Mouse (Mus musculus): ENCODE results near the gene Ubr3. TPM values are rescaled to one million over a fixed set of nuclear protein-coding genes. Genes with fewer than 3 reads are reported as not detected.
"Not testable (repeated sequence)": the region's sequence is repeated elsewhere in the genome, so short reads cannot be mapped to it uniquely, and the experiment has no call there.

The Ubr3 gene
- polyA plus RNA-seq, 1 experiment from 2014 or later = 8.3 TPM

DNA sequence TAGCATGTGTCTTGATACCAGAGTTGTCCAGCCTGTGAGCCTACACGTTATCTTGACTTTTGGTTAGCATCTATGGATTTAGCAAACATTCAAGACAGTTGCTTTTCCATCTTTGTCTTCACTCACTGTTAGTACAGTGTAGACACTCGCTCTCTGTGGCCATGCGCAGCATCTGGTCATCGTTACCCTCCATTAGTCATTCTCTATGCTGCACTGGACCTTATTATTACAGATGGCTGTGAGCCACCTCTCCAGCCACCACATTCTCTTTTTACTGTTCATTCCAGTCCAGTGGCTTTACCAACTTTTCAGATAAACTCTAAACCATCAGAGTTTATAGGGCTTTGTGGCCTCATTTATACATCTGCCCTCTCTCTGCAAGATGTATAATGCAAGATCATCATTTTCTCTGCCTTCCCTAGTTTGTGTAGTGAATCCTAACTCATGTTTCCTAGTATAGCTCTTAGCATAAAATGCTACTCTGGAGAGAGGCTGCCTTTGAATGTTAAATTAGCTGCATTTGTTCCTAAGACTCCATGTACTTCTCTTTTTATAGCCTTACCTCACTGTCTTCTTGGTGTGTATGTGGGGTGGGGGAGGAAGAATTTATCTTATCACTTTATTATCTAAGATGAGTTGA is 44.5 kb downstream of the Ubr3 start:
- 0 out of 2 replicates have a peak, but pooled peaks cover 2% of the 10 kb centered on the region for H3K36me3 ChIP-seq (ENCODE audit: control insufficient read depth, insufficient read depth, low read length)
- H3K27ac ChIP-seq (ENCODE audit: low read length) = no peak overlapping the region
- H3K9ac ChIP-seq (ENCODE audit: low read depth, low read length) = no peak overlapping the region
- no peak overlapping the region for H3K4me3 ChIP-seq (ENCODE audit: low read length)
- H3K9me3 ChIP-seq (ENCODE audit: control insufficient read depth, low read length) = no peaks in the 10 kb centered on the region
- no peak overlapping the region for H3K4me2 ChIP-seq (ENCODE audit: low read depth, low read length)
- no peaks in the 10 kb centered on the region for H3K4me1 ChIP-seq (ENCODE audit: control insufficient read depth, insufficient read depth, low read length)
- 84% methylated on average over 4 of the region's 4 CpGs for WGBS
- no peak for ATAC-seq
- no peaks in the 10 kb centered on the region for H3K27me3 ChIP-seq (replicated peaks; ENCODE audit: control insufficient read depth, insufficient read depth, low read length)

DNA sequence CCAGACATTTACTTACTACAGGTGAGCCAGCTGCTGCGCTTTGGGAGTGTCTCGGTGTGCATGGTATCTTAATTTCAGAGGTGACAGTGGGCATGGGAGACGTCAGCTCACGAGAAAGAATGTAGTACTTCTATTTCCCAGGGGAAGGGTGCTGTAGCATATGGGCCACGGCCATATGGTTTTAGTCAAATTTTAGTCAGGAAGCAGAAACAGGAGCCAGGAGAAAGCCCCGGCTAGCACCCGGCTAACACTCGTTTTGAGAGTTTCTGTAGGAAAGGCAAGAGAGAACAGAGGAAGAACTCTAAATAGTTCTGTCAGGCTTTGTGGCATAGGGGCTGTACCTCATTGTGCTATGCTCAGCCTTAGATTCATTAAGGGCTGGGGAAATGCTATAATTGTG is 55.8 kb downstream of the Ubr3 start:
- 0 out of 2 replicates have a peak, but pooled peaks cover 5% of the 10 kb centered on the region for H3K36me3 ChIP-seq (ENCODE audit: control insufficient read depth, insufficient read depth, low read length)
- H3K4me2 ChIP-seq (ENCODE audit: low read depth, low read length) = no peak overlapping the region
- WGBS = 74% methylated on average over 8 of the region's 8 CpGs
- H3K27me3 ChIP-seq (replicated peaks; ENCODE audit: control insufficient read depth, insufficient read depth, low read length) = no peaks in the 10 kb centered on the region
- no peak for ATAC-seq
- no peak overlapping the region for H3K9ac ChIP-seq (ENCODE audit: low read depth, low read length)
- H3K4me1 ChIP-seq (ENCODE audit: control insufficient read depth, insufficient read depth, low read length) = no peaks in the 10 kb centered on the region
- no peak overlapping the region for H3K27ac ChIP-seq (ENCODE audit: low read length)
- no peak overlapping the region for H3K4me3 ChIP-seq (ENCODE audit: low read length)
- H3K9me3 ChIP-seq (ENCODE audit: control insufficient read depth, low read length) = no peaks in the 10 kb centered on the region

DNA sequence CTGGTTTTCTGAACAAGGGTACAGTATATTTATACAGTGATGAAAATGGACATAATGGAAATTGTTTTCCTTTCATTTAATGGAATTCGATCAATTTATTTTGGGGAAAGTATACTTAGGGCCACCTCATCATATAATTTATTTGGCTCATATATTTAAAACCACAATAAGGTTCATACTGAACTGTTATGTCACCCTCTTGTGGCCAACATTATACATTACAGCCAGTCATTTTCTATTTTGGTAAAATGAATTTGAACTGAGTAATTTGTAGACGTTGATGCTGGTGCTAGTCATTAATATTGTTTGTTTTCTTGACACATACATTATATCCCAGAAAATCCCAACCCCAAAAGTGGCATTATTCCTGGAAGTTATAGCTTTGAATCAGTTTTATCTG is 58.6 kb downstream of the Ubr3 start:
- Histone ChIP-seq H3K4me2 (ENCODE audit: low read depth, low read length) (no peak overlapping the region), H3K9ac (ENCODE audit: low read depth, low read length) (no peak overlapping the region), H3K36me3 (ENCODE audit: control insufficient read depth, insufficient read depth, low read length) (0 out of 2 replicates have a peak, but pooled peaks cover 2% of the 10 kb centered on the region), H3K4me3 (ENCODE audit: low read length) (no peak overlapping the region), H3K27ac (ENCODE audit: low read length) (no peak overlapping the region), H3K4me1 (ENCODE audit: control insufficient read depth, insufficient read depth, low read length) (no peaks in the 10 kb centered on the region), H3K9me3 (ENCODE audit: control insufficient read depth, low read length) (no peaks in the 10 kb centered on the region), H3K27me3 (replicated peaks; ENCODE audit: control insufficient read depth, insufficient read depth, low read length) (no peaks in the 10 kb centered on the region)
- ATAC-seq = no peak
- WGBS = 50% methylated on average over 2 of the region's 2 CpGs

GRCm38 (mm10) chr2:69957622-69958021 is 60.6 kb downstream of the Ubr3 start:
- H3K9me3 ChIP-seq (ENCODE audit: control insufficient read depth, low read length) = no peaks in the 10 kb centered on the region
- no peak overlapping the region for H3K4me2 ChIP-seq (ENCODE audit: low read depth, low read length)
- H3K36me3 ChIP-seq (ENCODE audit: control insufficient read depth, insufficient read depth, low read length) = 0 out of 2 replicates have a peak, but pooled peaks cover 2% of the 10 kb centered on the region
- no peak overlapping the region for H3K9ac ChIP-seq (ENCODE audit: low read depth, low read length)
- H3K4me1 ChIP-seq (ENCODE audit: control insufficient read depth, insufficient read depth, low read length) = no peaks in the 10 kb centered on the region
- no peak for ATAC-seq
- H3K4me3 ChIP-seq (ENCODE audit: low read length) = no peak overlapping the region
- no peak overlapping the region for H3K27ac ChIP-seq (ENCODE audit: low read length)
- H3K27me3 ChIP-seq (replicated peaks; ENCODE audit: control insufficient read depth, insufficient read depth, low read length) = no peaks in the 10 kb centered on the region
- WGBS = 84% methylated on average over 2 of the region's 2 CpGs

GRCm38 (mm10) chr2:69974896-69975295 is 77.8 kb downstream of the Ubr3 start:
- peaks cover 6% of the 10 kb centered on the region for H3K36me3 ChIP-seq (ENCODE audit: control insufficient read depth, insufficient read depth, low read length)
- no peak overlapping the region for H3K27ac ChIP-seq (ENCODE audit: low read length)
- no peak overlapping the region for H3K4me2 ChIP-seq (ENCODE audit: low read depth, low read length)
- WGBS = 98% methylated on average over 2 of the region's 2 CpGs
- H3K4me1 ChIP-seq (ENCODE audit: control insufficient read depth, insufficient read depth, low read length) = no peaks in the 10 kb centered on the region
- no peaks in the 10 kb centered on the region for H3K9me3 ChIP-seq (ENCODE audit: control insufficient read depth, low read length)
- no peak overlapping the region for H3K4me3 ChIP-seq (ENCODE audit: low read length)
- no peak for ATAC-seq
- no peak overlapping the region for H3K9ac ChIP-seq (ENCODE audit: low read depth, low read length)
- H3K27me3 ChIP-seq (replicated peaks; ENCODE audit: control insufficient read depth, insufficient read depth, low read length) = no peaks in the 10 kb centered on the region

- H3K4me1 ChIP-seq (ENCODE audit: control insufficient read depth, insufficient read depth, low read length) = no peaks in the 10 kb centered on the region
- 92% methylated on average over 6 of the region's 6 CpGs for WGBS
- H3K4me3 ChIP-seq (ENCODE audit: low read length) = no peak overlapping the region
- H3K27ac ChIP-seq (ENCODE audit: low read length) = no peak overlapping the region
- H3K9me3 ChIP-seq (ENCODE audit: control insufficient read depth, low read length) = no peaks in the 10 kb centered on the region
- no peak overlapping the region for H3K4me2 ChIP-seq (ENCODE audit: low read depth, low read length)
- 0 out of 2 replicates have a peak, but pooled peaks cover 6% of the 10 kb centered on the region for H3K36me3 ChIP-seq (ENCODE audit: control insufficient read depth, insufficient read depth, low read length)
- no peaks in the 10 kb centered on the region for H3K27me3 ChIP-seq (replicated peaks; ENCODE audit: control insufficient read depth, insufficient read depth, low read length)
- no peak overlapping the region for H3K9ac ChIP-seq (ENCODE audit: low read depth, low read length)
- ATAC-seq = no peak
Measured at GRCm38 (mm10) chr2:69989224-69989623, 92.2 kb downstream of the Ubr3 start.

GRCm38 (mm10) chr2:69990647-69991046 is 93.6 kb downstream of the Ubr3 start:
- Histone ChIP-seq H3K4me2 (ENCODE audit: low read depth, low read length) (no peak overlapping the region), H3K36me3 (ENCODE audit: control insufficient read depth, insufficient read depth, low read length) (0 out of 2 replicates have a peak, but pooled peaks cover 6% of the 10 kb centered on the region), H3K27me3 (replicated peaks; ENCODE audit: control insufficient read depth, insufficient read depth, low read length) (no peaks in the 10 kb centered on the region), H3K4me3 (ENCODE audit: low read length) (no peak overlapping the region), H3K27ac (ENCODE audit: low read length) (no peak overlapping the region), H3K4me1 (ENCODE audit: control insufficient read depth, insufficient read depth, low read length) (no peaks in the 10 kb centered on the region), H3K9me3 (ENCODE audit: control insufficient read depth, low read length) (no peaks in the 10 kb centered on the region), H3K9ac (ENCODE audit: low read depth, low read length) (no peak overlapping the region)
- no peak for ATAC-seq
- WGBS = 55% methylated on average over 2 of the region's 2 CpGs

DNA sequence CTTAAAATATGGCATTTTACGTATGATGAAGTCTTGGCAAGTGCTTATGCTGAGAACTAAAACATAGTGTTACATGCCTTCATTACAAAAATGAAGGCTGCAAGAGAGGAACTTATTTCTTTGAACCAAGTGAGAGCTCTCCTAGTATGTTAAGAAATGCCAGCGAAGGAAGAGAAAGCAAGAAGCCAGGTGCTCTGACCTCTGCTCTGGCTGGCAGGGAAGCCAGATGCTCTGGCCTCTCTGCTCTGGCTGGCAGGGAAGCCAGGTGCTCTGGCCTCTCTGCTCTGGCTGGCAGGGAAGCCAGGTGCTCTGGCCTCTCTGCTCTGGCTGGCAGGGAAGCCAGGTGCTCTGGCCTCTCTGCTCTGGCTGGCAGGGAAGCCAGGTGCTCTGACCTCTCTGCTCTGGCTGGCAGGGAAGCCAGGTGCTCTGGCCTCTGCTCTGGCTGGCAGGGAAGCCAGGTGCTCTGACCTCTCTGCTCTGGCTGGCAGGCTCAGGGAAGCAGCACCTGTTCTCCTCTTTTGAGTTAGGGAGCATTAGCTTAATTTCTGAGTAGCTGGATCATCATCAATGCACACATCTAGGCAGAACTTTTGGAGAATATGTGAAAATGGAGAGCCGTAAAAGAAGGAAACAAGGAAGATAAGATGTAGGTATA is 97.2 kb downstream of the Ubr3 start:
- not testable (repeated sequence) for ATAC-seq; H3K36me3 ChIP-seq (ENCODE audit: control insufficient read depth, insufficient read depth, low read length); H3K27ac ChIP-seq (ENCODE audit: low read length); H3K4me3 ChIP-seq (ENCODE audit: low read length); H3K4me2 ChIP-seq (ENCODE audit: low read depth, low read length); H3K9me3 ChIP-seq (ENCODE audit: control insufficient read depth, low read length); H3K9ac ChIP-seq (ENCODE audit: low read depth, low read length); H3K4me1 ChIP-seq (ENCODE audit: control insufficient read depth, insufficient read depth, low read length); H3K27me3 ChIP-seq (replicated peaks; ENCODE audit: control insufficient read depth, insufficient read depth, low read length)
- 85% methylated on average over 3 of the region's 3 CpGs for WGBS

DNA sequence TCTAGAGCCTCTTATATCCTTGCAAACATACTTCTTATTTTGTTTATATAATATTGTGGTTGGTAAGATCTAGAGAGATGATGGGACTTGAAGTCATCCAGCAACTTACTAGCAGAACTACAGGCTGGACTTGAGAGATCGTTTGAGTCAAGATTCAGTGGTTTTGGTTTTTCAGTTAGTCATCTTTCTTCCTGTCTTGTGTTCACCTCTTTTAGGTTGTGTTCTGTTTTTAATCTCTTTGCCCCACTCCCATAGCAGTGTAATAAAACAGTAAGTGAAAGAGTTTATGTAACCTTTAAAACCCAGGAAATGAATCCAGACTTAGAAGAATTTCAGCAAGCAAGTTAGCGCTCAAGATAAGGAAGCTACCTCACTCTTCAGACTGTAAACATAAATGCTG is 97.7 kb downstream of the Ubr3 start:
- no peak for ATAC-seq
- Histone ChIP-seq H3K36me3 (ENCODE audit: control insufficient read depth, insufficient read depth, low read length) (peaks cover 6% of the 10 kb centered on the region; the same call in 1 of the 2 replicates), H3K4me2 (ENCODE audit: low read depth, low read length) (no peak overlapping the region), H3K9ac (ENCODE audit: low read depth, low read length) (no peak overlapping the region), H3K4me3 (ENCODE audit: low read length) (no peak overlapping the region), H3K27ac (ENCODE audit: low read length) (no peak overlapping the region), H3K27me3 (replicated peaks; ENCODE audit: control insufficient read depth, insufficient read depth, low read length) (no peaks in the 10 kb centered on the region), H3K9me3 (ENCODE audit: control insufficient read depth, low read length) (no peaks in the 10 kb centered on the region), H3K4me1 (ENCODE audit: control insufficient read depth, insufficient read depth, low read length) (no peaks in the 10 kb centered on the region)
- WGBS = 56% methylated on average over 2 of the region's 2 CpGs

Data from intestine, embryonic 16.5 days (tissue).